Mouse (Mus musculus) bone marrow macrophage, adult 2 months (primary cell): Measurements from ENCODE around the gene Calhm5.

Experiments
- CTCF ChIP-seq: IDR thresholded peaks from 2 replicates; pipeline ENCODE4 v1.5.1; 2012; ENCODE audit warnings: low read depth, mild to moderate bottlenecking, low read length, moderate library complexity
- POLR2A ChIP-seq: IDR thresholded peaks from 2 replicates; pipeline ENCODE4 v1.6.1; 2012; ENCODE audit warnings: mild to moderate bottlenecking, low read depth, low read length, borderline replicate concordance

DNA sequence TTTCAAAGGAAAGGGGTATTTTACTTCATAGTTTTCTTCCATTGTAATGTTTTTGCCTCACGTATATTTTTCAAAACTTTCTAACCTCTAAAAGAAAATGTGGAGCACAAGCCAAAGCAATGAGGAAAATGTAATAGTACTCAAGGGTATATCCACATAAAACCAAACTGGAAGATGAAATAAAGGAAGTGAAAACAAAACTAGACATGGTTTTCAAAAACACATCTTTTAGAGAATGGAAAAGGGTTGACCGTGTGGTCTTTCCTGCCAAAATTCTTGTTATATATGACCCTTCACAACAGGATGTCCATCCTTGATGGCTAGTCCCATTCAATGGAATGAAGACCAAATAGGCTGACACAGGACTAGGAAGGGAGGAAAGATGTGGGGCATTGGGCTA lies 22.1 kb upstream of the Calhm5 start:
- TF ChIP-seq CTCF (no peak), POLR2A (no peak)
